Mouse (Mus musculus) neutrophil, adult 83 days (primary cell): ENCODE data around the gene Dnal4. TPM values are rescaled to one million over a fixed set of nuclear protein-coding genes. Genes with fewer than 3 reads are reported as not detected.

Source experiments
- total RNA-seq, 2 experiments: library from RNA; stranded (reverse); gene quantifications; one replicate each; pipeline ENCODE4 v1.2.4; 2023

Dnal4 gene
- total RNA-seq = 1 to 10 TPM; 8.2 to 9.7 TPM

GRCm38 (mm10) chr15:79777749-79778148 lies at the start of gene Dnal4:
TSS of gene Dnal4 (minus strand) at chr15:79777849.

GRCm38 (mm10) chr15:79804352-79805071 lies 26.9 kb upstream of the Dnal4 start, which contains the start of gene Nptxr:
TSS of gene Nptxr (minus strand) at chr15:79804766.

GRCm38 (mm10) chr15:79741921-79742705 lies 35.5 kb downstream of the Dnal4 start, which contains the start of gene Sun2:
TSS of gene Sun2 (minus strand) at chr15:79742536.

Other genes with a start within 250 kb of the Dnal4 start
- 100 to 1,000 TPM; 166 to 169 TPM for gene Ddx17, start 231.1 kb downstream of the Dnal4 start, total RNA-seq
- gene Dmc1, start 172.7 kb downstream of the Dnal4 start, total RNA-seq = 1 to 10 TPM; 2.0 to 2.7 TPM
- gene Fam227a, start 118.9 kb downstream of the Dnal4 start, total RNA-seq = 1 to 10 TPM; 2.1 to 4.1 TPM
- 10 to 100 TPM; 23.4 to 26.9 TPM for gene Cby1, start 118.7 kb downstream of the Dnal4 start, total RNA-seq
- gene Tomm22, start 107.0 kb downstream of the Dnal4 start, total RNA-seq = 10 to 100 TPM; 91.1 to 98.5 TPM
- gene Josd1, start 89.9 kb downstream of the Dnal4 start, total RNA-seq = 10 to 100 TPM; 21.3 to 22.0 TPM
- gene Gtpbp1, start 87.0 kb downstream of the Dnal4 start, total RNA-seq = 10 to 100 TPM; 86.6 to 97.8 TPM
- gene Sun2, start 35.3 kb downstream of the Dnal4 start, total RNA-seq = 100 to 1,000 TPM; 537 to 557 TPM
- under 1 TPM; 0.13 to 0.20 TPM for gene Nptxr, start 26.9 kb upstream of the Dnal4 start, total RNA-seq
- under 1 TPM in 1 of 2 experiments, not detected in 1; 0.71 TPM for gene Npcd, start 56.4 kb upstream of the Dnal4 start, total RNA-seq
- 1 to 10 TPM; 6.3 to 8.4 TPM for gene Cbx6, start 56.8 kb upstream of the Dnal4 start, total RNA-seq
- gene Apobec3, start 113.8 kb upstream of the Dnal4 start, total RNA-seq = 10 to 100 TPM; 57.1 to 72.6 TPM
- gene Cbx7, start 193.3 kb upstream of the Dnal4 start, total RNA-seq = 1 to 10 TPM; 6.7 to 7.3 TPM
- gene Pdgfb, start 237.1 kb upstream of the Dnal4 start, total RNA-seq = under 1 TPM; 0.68 to 0.75 TPM